Mouse (Mus musculus) midbrain, embryonic 13.5 days (tissue): ENCODE measurements around the gene Zfp428. TPM values are rescaled to one million over a fixed set of nuclear protein-coding genes. Genes with fewer than 3 reads are reported as not detected.
"Not testable (repeated sequence)": the region's sequence is repeated elsewhere in the genome, so short reads cannot be mapped to it uniquely, and the experiment has no call there.

ENCODE experiments used
- ATAC-seq: fragments of 200-750 bp; cut with Nextera tagmentation; 2 replicates; pipeline ENCODE4 v1.8.0; 2017; ENCODE audit warnings: mild to moderate bottlenecking, moderate TSS enrichment, moderate library complexity
- H3K27ac ChIP-seq: fragments of 300-500 bp; sonication (generic); 2 replicates; pipeline ENCODE4 v1.5.1; 2015; ENCODE audit warnings: inconsistent platforms, mild to moderate bottlenecking, moderate library complexity
- H3K27me3 ChIP-seq: fragments of 300-500 bp; sonication (generic); 2 replicates; pipeline ENCODE4 v1.6.1; 2015; ENCODE audit warnings: mild to moderate bottlenecking, inconsistent platforms
- H3K36me3 ChIP-seq: fragments of 300-500 bp; sonication (generic); 2 replicates; pipeline ENCODE4 v1.6.1; 2015; ENCODE audit warnings: mild to moderate bottlenecking, inconsistent platforms
- H3K4me1 ChIP-seq: fragments of 300-500 bp; sonication (generic); replicated peaks from 2 replicates; pipeline ENCODE4 v1.6.1; 2015; ENCODE audit warnings: inconsistent platforms
- H3K4me2 ChIP-seq: fragments of 300-500 bp; sonication (generic); replicated peaks from 2 replicates; pipeline ENCODE4 v1.6.1; 2015; ENCODE audit warnings: moderate library complexity, mild to moderate bottlenecking, inconsistent platforms
- H3K4me3 ChIP-seq: fragments of 300-500 bp; sonication (generic); replicated peaks from 2 replicates; pipeline ENCODE4 v1.5.1; 2015; ENCODE audit warnings: mild to moderate bottlenecking, inconsistent platforms
- H3K9ac ChIP-seq: fragments of 300-500 bp; sonication (generic); replicated peaks from 2 replicates; pipeline ENCODE4 v1.6.1; 2015; ENCODE audit warnings: mild to moderate bottlenecking, inconsistent platforms
- H3K9me3 ChIP-seq: fragments of 300-500 bp; sonication (generic); 2 replicates; pipeline ENCODE4 v1.6.1; 2016; ENCODE audit warnings: mild to moderate bottlenecking, inconsistent platforms
- WGBS: fragments of 180-500 bp; shearing (Covaris S2); methylation state at CpG from one replicate; pipeline ENCODE4 v1.1.7; 2015; 5-methylcytosine and 5-hydroxymethylcytosine counted together
- polyA plus RNA-seq: library from polyadenylated mRNA; unstranded; fragments of >200 nt; fragmentation: Nextera tagmentation; extraction: Ambion mirVana; gene quantifications from 2 replicates; pipeline ENCODE4 v1.2.1, GENCODE M21; 2015

Zfp428 gene
- polyA plus RNA-seq, 1 experiment from 2014 or later: 261 TPM

- Histone ChIP-seq H3K9me3 (no peaks in the 10 kb centered on the region), H3K4me1 (peaks cover 71% of the 10 kb centered on the region), H3K36me3 (no peaks in the 10 kb centered on the region), H3K9ac (peak overlapping the region; percentile 94), H3K4me2 (peak overlapping the region; percentile 74), H3K27ac (peak overlapping the region; percentile 89), H3K4me3 (peak overlapping the region; percentile 76), H3K27me3 (peaks cover 6% of the 10 kb centered on the region; the same call in 1 of the 2 replicates)
- ATAC-seq: peak; percentile 25
- WGBS: 2% methylated on average over 18 of the region's 38 CpGs
These were observed 24.4 kb upstream of the Zfp428 start for GRCm38 (mm10) chr7:24482208-24483020.

- peaks cover 79% of the 10 kb centered on the region for H3K4me1 ChIP-seq
- 63% methylated on average over 6 of the region's 6 CpGs for WGBS
- not testable (repeated sequence) for ATAC-seq, H3K36me3 ChIP-seq, H3K9me3 ChIP-seq, H3K27ac ChIP-seq, H3K27me3 ChIP-seq
- peak overlapping the region; percentile 94 for H3K9ac ChIP-seq
- peak overlapping the region; percentile 74 for H3K4me2 ChIP-seq
- peak overlapping the region; percentile 76 for H3K4me3 ChIP-seq
These were observed 23.5 kb upstream of the Zfp428 start for GRCm38 (mm10) chr7:24483291-24483690.

- H3K27ac ChIP-seq: peak overlapping the region; percentile 79
- peak overlapping the region; percentile 74 for H3K4me2 ChIP-seq
- H3K27me3 ChIP-seq: peaks cover 5% of the 10 kb centered on the region; the same call in 1 of the 2 replicates
- peaks cover 14% of the 10 kb centered on the region for H3K36me3 ChIP-seq
- H3K4me3 ChIP-seq: peak overlapping the region; percentile 36
- H3K4me1 ChIP-seq: peaks cover 70% of the 10 kb centered on the region
- H3K9me3 ChIP-seq: no peaks in the 10 kb centered on the region
- H3K9ac ChIP-seq: peak overlapping the region; percentile 67
- WGBS: 84% methylated on average over 9 of the region's 9 CpGs
- ATAC-seq: no peak
These were observed 21.3 kb upstream of the Zfp428 start for GRCm38 (mm10) chr7:24485481-24485880.

GRCm38 (mm10) chr7:24486654-24487130, 20.1 kb upstream of the Zfp428 start:
- peak overlapping the region; percentile 36 for H3K4me3 ChIP-seq

GRCm38 (mm10) chr7:24487403-24487802, 19.4 kb upstream of the Zfp428 start:
- H3K4me2 ChIP-seq: peak overlapping the region; percentile 74
- peak overlapping the region; percentile 67; the same call in 1 of the 2 replicates for H3K9ac ChIP-seq
- no peaks in the 10 kb centered on the region for H3K27me3 ChIP-seq
- 27% methylated on average over 3 of the region's 3 CpGs for WGBS
- H3K36me3 ChIP-seq: peaks cover 34% of the 10 kb centered on the region
- H3K4me1 ChIP-seq: peaks cover 60% of the 10 kb centered on the region
- H3K27ac ChIP-seq: peak overlapping the region; percentile 79
- H3K4me3 ChIP-seq: peak overlapping the region; percentile 36
- ATAC-seq: 0 out of 2 replicates have a peak, but pooled peaks have one; percentile 12
- no peaks in the 10 kb centered on the region for H3K9me3 ChIP-seq

More at GRCm38 (mm10) chr7:24486654-24487130, 20.1 kb upstream of the Zfp428 start:
- Histone ChIP-seq H3K4me2 (peak overlapping the region; percentile 74), H3K9me3 (no peaks in the 10 kb centered on the region), H3K27ac (peak overlapping the region; percentile 79), H3K36me3 (peaks cover 27% of the 10 kb centered on the region), H3K9ac (peak overlapping the region; percentile 67), H3K4me1 (peaks cover 60% of the 10 kb centered on the region), H3K27me3 (no peaks in the 10 kb centered on the region)
- ATAC-seq: peak; percentile 67
- WGBS: 34% methylated on average over 9 of the region's 9 CpGs

- no peak overlapping the region for H3K4me3 ChIP-seq
- peaks cover 54% of the 10 kb centered on the region for H3K4me1 ChIP-seq
- no peak for ATAC-seq
- H3K27ac ChIP-seq: peak overlapping the region; percentile 2; the same call in 1 of the 2 replicates
- H3K9ac ChIP-seq: no peak overlapping the region
- no peaks in the 10 kb centered on the region for H3K27me3 ChIP-seq
- H3K4me2 ChIP-seq: no peak overlapping the region
- 86% methylated on average over 8 of the region's 8 CpGs for WGBS
- peaks cover 34% of the 10 kb centered on the region for H3K36me3 ChIP-seq
- no peaks in the 10 kb centered on the region for H3K9me3 ChIP-seq
These were observed 18.5 kb upstream of the Zfp428 start for GRCm38 (mm10) chr7:24488303-24488702.

GRCm38 (mm10) chr7:24499856-24500577, 6.8 kb upstream of the Zfp428 start:
- Histone ChIP-seq H3K4me3 (no peak overlapping the region), H3K27ac (no peak overlapping the region), H3K4me1 (peaks cover 29% of the 10 kb centered on the region), H3K36me3 (peaks cover 52% of the 10 kb centered on the region), H3K4me2 (peak overlapping the region; percentile 26), H3K27me3 (peaks cover 4% of the 10 kb centered on the region; the same call in 1 of the 2 replicates), H3K9ac (no peak overlapping the region), H3K9me3 (no peaks in the 10 kb centered on the region)
- 19% methylated on average over 43 of the region's 43 CpGs for WGBS
- ATAC-seq: no peak

- Histone ChIP-seq H3K9me3 (no peaks in the 10 kb centered on the region), H3K36me3 (peaks cover 51% of the 10 kb centered on the region), H3K4me1 (peaks cover 38% of the 10 kb centered on the region), H3K27me3 (peaks cover 4% of the 10 kb centered on the region; the same call in 1 of the 2 replicates), H3K4me3 (no peak overlapping the region), H3K27ac (no peak overlapping the region), H3K4me2 (no peak overlapping the region), H3K9ac (no peak overlapping the region)
- 37% methylated on average over 7 of the region's 7 CpGs for WGBS
- ATAC-seq: no peak
These were observed 5.9 kb upstream of the Zfp428 start for GRCm38 (mm10) chr7:24500929-24501328.

- Histone ChIP-seq H3K36me3 (peaks cover 51% of the 10 kb centered on the region), H3K27ac (no peak overlapping the region)
- WGBS: 59% methylated on average over 21 of the region's 21 CpGs
These were observed 5.3 kb upstream of the Zfp428 start for GRCm38 (mm10) chr7:24501492-24501891.

GRCm38 (mm10) chr7:24504004-24504403, 2.8 kb upstream of the Zfp428 start:
- Histone ChIP-seq H3K27ac (no peak overlapping the region), H3K36me3 (peaks cover 45% of the 10 kb centered on the region), H3K27me3 (no peaks in the 10 kb centered on the region), H3K4me3 (no peak overlapping the region), H3K9ac (peak overlapping the region; percentile 12; the same call in 1 of the 2 replicates), H3K9me3 (no peaks in the 10 kb centered on the region), H3K4me2 (no peak overlapping the region), H3K4me1 (peaks cover 51% of the 10 kb centered on the region)
- no peak for ATAC-seq
- WGBS: 12% methylated on average over 9 of the region's 10 CpGs

More at GRCm38 (mm10) chr7:24501492-24501891, 5.3 kb upstream of the Zfp428 start:
- H3K4me1 ChIP-seq: peaks cover 44% of the 10 kb centered on the region
- H3K4me2 ChIP-seq: no peak overlapping the region
- no peak for ATAC-seq
- H3K9me3 ChIP-seq: no peaks in the 10 kb centered on the region
- no peak overlapping the region for H3K9ac ChIP-seq
- peaks cover 4% of the 10 kb centered on the region; the same call in 1 of the 2 replicates for H3K27me3 ChIP-seq
- no peak overlapping the region for H3K4me3 ChIP-seq

- H3K4me2 ChIP-seq: no peak overlapping the region
- H3K4me1 ChIP-seq: peaks cover 51% of the 10 kb centered on the region
- 0 out of 2 replicates have a peak overlapping the region, but pooled peaks have one; percentile 12 for H3K9ac ChIP-seq
- no peaks in the 10 kb centered on the region for H3K27me3 ChIP-seq
- no peaks in the 10 kb centered on the region for H3K9me3 ChIP-seq
- peaks cover 37% of the 10 kb centered on the region for H3K36me3 ChIP-seq
- 10% methylated on average over 4 of the region's 4 CpGs for WGBS
- peak overlapping the region; percentile 99 for H3K27ac ChIP-seq
- H3K4me3 ChIP-seq: no peak overlapping the region
- ATAC-seq: no peak
These were observed 1.9 kb upstream of the Zfp428 start for GRCm38 (mm10) chr7:24504868-24505267.
